Mouse (Mus musculus) retina, adult 2 months (tissue): ENCODE measurements around the gene Pax7.

Experiments
- DNase-seq: peaks from one replicate; pipeline ENCODE4 v3.0.0-alpha.2; 2012; ENCODE audit warnings: low read depth, low spot score

The Pax7 gene

GRCm38 (mm10) chr4:139833036-139833634, at the start of gene Pax7:
TSS of gene Pax7 (minus strand) at chr4:139833528.
- DNase-seq: no peak

DNA sequence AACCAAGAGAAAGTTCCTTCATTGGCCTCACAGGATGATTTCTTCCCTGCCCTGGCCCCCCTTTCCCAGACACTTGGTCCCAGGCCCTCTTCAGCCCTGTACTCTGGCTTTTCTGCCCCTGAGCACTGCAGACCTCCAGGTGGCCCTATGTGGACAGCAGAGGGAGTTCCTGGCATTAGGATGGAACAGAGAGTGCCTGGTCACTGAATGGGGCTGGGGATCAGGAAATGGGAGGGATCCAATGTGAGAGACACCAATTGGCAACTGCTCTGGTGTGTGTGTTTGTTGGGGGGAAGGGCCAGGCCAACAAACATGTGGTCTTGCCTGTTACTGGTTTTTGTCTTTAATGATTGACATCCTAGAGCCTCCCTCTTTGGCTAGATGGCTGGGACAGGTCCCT, 48.5 kb upstream of the Pax7 start:
- DNase-seq: no peak

DNA sequence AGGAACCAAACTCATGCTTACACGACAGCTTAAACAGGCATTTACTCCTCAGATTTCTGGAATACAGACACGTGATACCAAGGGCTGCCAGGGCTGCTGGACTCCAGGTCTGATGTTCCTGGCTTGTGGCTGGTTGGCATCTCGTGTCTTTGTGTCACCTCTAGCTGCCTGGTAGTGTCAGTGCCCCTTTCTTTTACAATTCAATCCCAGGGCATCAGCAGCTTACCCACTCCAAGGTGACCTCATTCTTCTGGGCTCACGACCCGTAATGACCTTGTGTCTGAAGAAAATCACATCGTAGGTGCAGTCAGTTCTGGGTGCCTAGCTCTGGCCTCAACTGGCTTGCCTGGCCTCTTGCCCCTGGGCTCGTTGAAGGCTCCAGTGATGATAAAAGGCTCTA, 46.0 kb upstream of the Pax7 start:
- no peak for DNase-seq

GRCm38 (mm10) chr4:139878443-139878842, 45.1 kb upstream of the Pax7 start:
- no peak for DNase-seq

- peak; percentile 45 for DNase-seq
Measured at GRCm38 (mm10) chr4:139877269-139877668, 43.9 kb upstream of the Pax7 start.

GRCm38 (mm10) chr4:139872595-139872994, 39.3 kb upstream of the Pax7 start:
- DNase-seq: peak; percentile 39

DNA sequence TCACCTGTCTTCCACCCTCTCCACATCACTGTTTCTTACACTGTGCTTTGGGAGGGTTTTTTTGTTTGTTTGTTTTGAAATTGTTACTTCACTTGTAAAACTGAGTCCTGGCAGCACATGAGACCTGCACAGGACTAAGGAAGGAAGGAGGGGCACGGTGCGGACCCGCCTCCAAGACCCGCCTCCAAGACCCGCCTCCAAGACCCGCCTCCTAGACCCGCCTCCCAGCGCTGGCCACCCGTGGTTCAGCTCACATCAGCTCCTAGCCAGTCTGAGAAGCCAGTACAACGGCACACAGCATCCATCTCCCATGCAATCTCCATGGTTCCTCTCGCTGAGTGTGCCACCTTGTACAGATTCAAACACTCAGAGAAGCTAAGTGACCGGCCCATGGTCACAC, 38.4 kb upstream of the Pax7 start:
- no peak for DNase-seq

DNA sequence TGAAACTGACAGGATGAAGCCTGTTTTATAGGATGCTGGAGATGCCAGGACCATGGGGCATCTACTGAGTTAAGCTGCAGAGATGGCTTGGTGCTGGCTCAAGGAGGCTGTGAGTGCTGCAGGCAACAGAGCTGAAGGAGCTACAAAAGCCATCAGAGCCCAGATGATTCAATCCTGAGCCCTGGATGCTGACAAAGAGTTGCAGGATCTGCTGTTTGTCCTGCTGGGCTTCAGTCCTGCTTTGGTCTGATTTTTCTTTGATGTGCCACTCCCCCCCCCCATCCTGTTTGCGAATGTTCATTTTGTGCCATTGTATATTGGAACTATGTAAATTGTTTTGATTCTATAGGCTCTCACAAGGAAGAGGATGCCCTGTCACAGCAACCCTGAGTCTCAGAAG, 29.9 kb upstream of the Pax7 start:
- DNase-seq: no peak

DNA sequence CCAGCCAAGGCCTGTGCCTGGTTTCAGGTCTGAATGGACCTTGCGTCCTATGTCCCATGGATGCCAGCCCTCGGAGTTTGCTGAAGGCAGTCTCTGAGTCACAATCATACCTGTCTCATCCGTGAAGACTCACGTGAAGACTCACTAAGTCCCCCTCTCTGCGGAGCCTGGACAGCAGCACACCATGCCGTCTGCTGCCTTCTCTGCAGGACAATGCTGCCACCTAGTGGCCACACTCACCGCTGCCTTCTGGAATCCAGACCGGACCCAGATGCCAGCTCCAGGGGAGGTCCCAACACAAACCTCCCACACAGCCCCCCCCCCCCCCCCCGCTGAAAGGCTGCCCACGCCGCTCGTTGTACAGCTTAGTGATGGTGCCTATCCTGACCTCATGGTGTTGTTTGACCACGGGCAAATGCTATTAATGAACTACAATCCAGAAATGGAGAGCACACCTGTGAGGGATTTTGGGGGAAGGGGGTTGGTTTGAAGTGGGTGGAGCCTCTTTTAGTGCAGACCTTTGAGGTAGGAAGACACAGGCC, 25.4 kb upstream of the Pax7 start:
- DNase-seq: peak; percentile 60

GRCm38 (mm10) chr4:139852219-139853035, 19.1 kb upstream of the Pax7 start:
- no peak for DNase-seq

DNA sequence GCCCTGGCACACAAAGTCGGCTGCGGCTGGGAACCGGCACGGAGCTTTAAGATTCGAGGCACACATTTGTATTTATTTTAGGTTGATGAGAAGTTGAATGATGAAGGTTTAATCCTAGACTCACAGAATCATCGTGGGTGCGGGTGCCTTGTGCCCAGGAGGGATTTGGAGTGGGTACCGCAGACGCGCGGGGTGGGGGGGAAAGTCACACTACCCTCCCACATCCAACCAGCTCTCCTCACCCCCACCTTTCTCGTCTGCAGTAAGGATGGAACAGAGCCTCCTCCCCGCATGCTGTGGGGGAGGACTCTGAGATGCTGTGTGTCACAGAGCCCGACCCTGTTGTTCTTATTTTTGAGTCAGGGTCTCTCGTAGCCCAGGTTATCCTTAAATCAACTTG, 18.1 kb upstream of the Pax7 start:
- DNase-seq: no peak

DNA sequence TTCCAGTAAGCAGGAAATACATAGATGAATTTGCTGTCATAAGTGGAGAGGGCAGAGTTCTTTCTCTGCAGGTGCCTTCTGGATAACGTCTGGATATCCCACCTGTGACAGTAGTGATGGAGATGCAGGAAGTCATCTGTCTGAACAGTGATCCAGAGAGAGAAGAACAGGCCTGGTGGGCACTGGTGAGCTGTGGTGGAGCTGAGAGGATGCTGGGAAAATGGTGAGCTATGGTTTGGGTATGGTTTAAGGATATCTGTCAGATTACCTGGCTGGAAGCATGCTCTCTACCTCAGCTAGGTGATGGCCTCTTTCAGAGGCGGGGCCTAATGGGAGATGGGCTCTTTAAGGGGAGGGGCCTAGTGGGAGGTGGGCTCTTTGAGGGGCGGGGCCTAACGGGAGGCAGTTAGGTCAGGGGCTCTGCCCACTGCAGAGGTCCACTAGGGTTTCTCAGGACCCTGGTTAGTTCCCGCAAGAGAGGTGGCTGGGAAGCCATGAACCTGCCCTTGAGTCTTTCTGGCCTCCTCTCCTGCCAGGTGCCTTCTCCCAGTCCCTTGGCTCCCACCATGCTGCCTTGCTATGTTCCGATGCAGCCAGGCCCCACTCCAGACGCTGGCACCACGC, 17.3 kb upstream of the Pax7 start:
- no peak for DNase-seq

GRCm38 (mm10) chr4:139843456-139843855, 10.1 kb upstream of the Pax7 start:
- DNase-seq: no peak

DNA sequence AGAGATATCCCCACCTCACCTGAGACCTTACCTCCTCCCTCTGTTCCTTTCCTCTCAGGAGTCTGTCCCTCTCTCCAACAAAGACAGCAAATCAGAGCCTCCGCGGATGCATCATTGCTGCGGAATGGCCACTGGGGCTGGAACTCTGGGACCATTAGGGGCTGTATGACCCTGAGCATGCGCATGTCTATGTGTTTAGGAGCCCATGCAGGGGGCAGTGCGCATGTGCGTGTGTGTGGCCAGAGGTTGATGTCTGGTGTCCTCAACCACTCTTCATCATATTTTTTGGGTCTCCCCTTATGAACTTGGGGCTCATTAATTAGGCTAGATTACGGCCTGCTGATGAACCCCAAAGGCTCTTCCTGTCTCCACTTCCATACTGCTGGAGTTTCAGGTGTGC, 9.6 kb upstream of the Pax7 start:
- DNase-seq: no peak

GRCm38 (mm10) chr4:139840939-139841500, 7.7 kb upstream of the Pax7 start:
- DNase-seq: no peak

GRCm38 (mm10) chr4:139840442-139840841, 7.1 kb upstream of the Pax7 start:
- no peak for DNase-seq

GRCm38 (mm10) chr4:139836681-139837080, 3.4 kb upstream of the Pax7 start:
- no peak for DNase-seq

GRCm38 (mm10) chr4:139836196-139836595, 2.9 kb upstream of the Pax7 start:
- no peak for DNase-seq

- DNase-seq: no peak
Measured at GRCm38 (mm10) chr4:139833817-139834401, 581 bp upstream of the Pax7 start.

GRCm38 (mm10) chr4:139832281-139833035, 870 bp downstream of the Pax7 start:
- no peak for DNase-seq
